Mouse (Mus musculus): ENCODE measurements around the gene Gm5244.

Gene Gm5244

DNA sequence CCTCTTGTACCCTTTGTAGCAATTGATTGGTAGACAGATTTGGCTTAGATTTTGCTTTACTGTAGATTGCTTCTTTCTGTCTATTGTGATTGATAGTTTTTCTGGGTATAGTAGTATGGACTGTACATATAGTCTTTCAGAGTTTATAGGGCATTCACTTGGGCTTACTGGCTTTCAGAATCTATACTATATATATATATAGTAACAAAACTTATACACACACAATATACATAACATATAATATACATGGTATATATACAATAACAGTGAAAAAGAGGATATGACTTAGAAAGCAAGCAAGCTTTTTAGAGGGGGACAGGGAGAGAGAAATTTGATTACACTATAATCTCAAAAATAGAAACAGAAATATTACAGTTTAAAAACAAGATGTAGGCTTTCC is at the start of gene Gm5244:
Gene Gm5244, plus strand, starts transcription at position 301 of the 400 bp plus-strand sequence.
- no peak for DNase-seq (ENCODE audit: low read depth, low spot score)

DNA sequence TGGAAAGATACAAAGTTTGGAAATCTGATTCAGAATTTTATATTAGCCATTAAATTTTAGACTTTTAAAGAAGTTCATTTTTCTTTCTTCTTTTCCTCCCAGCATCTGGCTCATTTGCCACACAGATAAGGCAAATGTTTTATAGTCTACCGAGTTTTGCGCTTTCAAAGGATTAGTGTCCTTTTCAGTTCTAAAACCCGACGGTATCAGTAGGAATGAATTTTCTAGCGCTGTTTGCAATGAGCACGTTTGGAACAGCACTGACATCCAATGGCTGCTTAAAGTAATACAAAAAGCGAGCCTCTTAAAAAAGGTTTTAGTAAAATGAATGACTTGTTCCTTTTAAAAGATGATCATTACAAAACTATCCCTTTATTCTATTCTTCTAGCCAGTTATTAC is 49.4 kb upstream of the Gm5244 start:
- peak; percentile 64 for DNase-seq (ENCODE audit: low read depth, low spot score)

DNA sequence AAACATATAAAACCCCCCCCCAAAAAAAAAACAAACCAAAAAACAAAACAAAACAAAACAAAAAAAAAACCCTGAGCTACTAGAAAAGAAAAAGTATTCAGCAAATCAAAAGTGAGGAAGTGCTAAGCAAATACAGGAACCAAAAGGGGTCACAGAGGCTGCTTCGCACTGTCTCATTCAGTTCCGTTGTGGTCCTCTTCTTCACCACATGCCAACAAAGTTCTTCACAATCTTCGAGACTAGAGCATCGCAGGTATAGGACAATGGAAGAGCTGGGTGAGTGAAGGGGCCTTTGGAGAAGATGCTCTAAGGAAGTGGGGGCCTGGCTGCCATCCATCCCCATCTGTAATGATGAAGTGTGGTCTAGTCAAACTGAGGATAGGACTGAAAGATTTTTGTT is 48.1 kb upstream of the Gm5244 start:
- no peak for DNase-seq (ENCODE audit: low read depth, low spot score)

DNA sequence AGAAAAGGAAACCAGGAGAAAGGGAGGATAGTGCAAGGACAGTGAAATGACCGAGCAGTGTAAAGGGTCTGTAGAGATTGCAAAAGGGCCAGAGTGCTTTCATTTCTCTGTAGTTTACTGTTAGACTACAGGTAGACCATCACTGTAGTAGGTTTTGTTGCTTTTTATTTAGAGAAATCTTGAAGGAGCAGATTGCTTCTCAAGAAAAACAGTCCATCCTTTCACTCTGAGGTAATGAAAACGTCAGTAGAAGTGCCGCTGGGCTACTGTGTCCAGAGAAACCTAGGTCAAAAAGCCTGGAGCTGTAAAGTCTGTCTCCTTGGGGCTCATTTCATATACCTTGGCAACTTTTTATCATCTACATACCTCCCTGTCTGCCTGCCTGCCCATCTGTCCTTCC is 47.4 kb upstream of the Gm5244 start:
- DNase-seq (ENCODE audit: low read depth, low spot score) = no peak

DNA sequence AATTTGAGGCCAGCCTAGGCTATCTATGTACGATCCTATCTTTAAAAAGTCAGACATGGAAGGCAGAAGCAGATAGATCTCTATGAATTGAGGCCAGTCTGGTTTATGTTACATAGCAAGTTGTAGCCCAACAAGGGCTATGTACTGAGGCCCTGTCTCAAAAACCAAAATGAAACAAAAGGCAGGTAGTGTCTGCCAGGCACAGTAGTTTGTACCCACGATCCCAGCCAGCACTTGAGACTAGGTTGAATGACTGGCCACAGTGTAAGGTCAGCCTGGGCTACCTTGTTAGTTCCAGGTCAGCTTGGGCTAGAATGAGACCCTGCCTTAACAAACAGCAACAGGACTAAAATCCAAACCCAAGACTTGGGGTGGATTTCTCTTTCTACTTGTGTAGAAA is 45.9 kb upstream of the Gm5244 start:
- no peak for DNase-seq (ENCODE audit: low read depth, low spot score)

GRCm38 (mm10) chr19:12801046-12801445 is 45.4 kb upstream of the Gm5244 start:
- DNase-seq (ENCODE audit: low read depth, low spot score) = no peak

DNA sequence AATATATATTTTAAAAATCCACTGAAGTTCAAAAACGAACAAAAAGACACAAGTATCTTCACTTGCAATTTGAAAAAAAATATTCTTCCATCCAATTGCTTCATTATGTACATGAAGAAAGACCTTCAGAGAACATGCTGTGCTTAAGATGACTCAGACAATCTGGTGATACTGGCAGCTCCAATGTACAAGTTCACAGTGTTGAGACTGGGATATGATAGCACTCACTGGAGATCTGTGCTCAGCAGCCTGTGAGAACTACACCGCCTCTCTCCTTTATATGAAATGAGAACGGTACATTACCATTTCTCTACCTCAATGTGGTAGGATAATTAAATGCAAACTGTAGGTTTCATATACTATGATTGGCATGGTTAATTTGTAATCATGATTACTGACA is 43.7 kb upstream of the Gm5244 start:
- DNase-seq (ENCODE audit: low read depth, low spot score) = peak; percentile 83

- DNase-seq (ENCODE audit: low read depth, low spot score) = no peak
Observed at GRCm38 (mm10) chr19:12804237-12804636, 42.2 kb upstream of the Gm5244 start.

- DNase-seq (ENCODE audit: low read depth, low spot score) = no peak
Observed at GRCm38 (mm10) chr19:12805730-12806129, 40.8 kb upstream of the Gm5244 start.

DNA sequence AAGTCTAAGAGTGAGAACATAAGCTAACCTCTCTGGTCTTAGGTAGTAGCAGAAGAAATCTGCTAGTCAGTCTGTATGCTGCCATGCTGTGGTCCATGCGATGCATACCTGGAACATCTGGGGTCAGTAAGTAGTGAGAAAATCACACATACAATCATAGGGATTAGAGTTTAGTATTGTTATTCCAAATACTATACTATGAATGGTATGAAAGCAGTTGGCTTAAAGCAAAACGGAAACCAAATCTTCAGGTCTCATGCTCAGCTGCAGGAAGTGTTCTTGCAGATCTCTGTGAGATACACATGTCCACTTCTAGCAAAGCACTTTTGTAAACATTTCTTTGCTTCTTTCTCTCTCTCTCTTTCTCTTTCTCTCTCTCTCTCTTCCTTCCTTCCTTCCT is 40.3 kb upstream of the Gm5244 start:
- no peak for DNase-seq (ENCODE audit: low read depth, low spot score)

GRCm38 (mm10) chr19:12812644-12813364 is 33.7 kb upstream of the Gm5244 start:
- DNase-seq (ENCODE audit: low read depth, low spot score) = no peak

DNA sequence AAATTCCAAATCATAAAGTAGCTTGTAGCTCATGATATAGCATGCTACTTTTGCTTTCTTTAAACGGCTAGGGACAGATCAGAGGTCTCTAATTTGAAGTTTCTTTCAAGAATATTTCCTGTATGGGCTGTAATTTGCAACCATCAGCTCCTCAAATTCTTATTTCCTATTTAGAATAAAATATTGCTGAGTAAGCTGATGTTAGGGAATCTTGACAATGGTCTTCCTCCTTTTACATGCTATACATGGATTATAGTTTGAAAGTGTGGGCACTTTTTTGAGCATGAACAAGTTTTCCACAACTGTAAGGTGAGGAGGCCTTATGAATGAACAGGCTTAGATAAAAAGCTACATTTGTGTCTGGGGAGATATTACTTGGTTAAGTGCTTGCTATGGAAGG is 32.6 kb upstream of the Gm5244 start:
- DNase-seq (ENCODE audit: low read depth, low spot score) = no peak

DNA sequence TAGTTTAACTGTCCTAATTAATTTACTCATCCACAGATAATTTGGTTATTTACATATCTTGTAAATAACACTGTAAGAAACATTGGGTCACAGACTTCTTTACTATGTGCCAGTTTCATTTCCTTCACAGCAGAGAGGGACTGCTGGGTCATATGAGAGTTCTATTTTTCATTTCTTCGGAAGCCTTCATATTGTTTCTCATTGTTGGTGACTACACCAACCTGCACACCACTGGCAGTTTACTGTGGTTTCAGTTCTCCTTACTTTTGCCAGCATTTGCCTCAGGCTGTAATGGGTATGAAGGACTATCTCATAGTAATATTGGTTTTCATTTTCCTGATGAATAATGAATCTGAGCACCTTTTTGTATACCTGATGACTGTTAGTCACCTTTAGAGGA is 28.0 kb upstream of the Gm5244 start:
- no peak for DNase-seq (ENCODE audit: low read depth, low spot score)

GRCm38 (mm10) chr19:12820383-12820782 is 26.1 kb upstream of the Gm5244 start:
- DNase-seq (ENCODE audit: low read depth, low spot score) = no peak

- no peak for DNase-seq (ENCODE audit: low read depth, low spot score)
Observed at GRCm38 (mm10) chr19:12824549-12824948, 21.9 kb upstream of the Gm5244 start.

DNA sequence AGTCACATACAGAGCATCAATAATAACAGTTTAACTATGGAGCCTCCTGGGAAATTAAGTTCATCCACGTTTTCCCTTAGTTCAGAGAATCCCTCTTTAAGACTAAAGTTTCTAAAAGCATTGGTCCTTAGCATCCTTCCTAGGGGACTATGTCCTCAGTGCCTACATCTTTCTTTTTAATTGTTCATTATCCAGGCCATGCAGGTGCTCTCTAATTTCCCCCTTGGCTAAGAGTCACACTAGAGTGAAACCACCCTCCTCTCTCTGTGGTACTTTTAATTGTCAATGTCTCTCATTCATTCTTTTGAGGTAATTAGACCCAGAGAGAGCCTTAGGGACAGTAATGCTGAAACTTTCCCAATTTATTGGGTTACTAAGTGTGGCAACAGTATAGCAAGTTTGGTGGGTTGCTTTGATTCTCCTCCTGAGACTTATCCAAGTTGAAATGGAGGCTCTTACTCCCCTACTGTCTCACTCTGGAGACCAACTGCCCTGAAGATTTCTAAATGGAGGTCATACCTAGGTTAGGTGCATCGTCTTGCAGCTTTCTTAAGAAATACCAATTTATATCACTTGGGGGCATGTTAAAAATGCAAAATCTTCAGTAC is 15.6 kb upstream of the Gm5244 start:
- no peak for DNase-seq (ENCODE audit: low read depth, low spot score)

DNA sequence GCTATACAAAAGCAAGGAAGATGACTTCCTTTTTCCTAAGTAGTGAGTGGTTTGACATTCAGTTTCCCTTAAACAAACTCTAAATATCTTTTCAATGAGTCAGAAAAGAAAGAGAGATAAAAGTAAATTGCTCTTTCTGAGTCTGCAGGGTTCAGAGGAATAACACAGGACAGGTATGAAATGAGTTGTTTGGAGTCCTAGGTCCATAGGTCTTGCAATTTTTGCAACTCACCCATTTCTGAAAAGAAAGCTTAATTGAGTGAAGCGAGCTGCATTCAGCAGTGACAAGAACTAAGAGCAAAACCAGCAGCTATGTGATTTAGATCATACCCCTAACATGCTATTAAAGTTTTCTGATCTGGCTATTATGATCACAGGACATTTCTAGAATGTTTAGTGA is 14.9 kb upstream of the Gm5244 start:
- DNase-seq (ENCODE audit: low read depth, low spot score) = no peak

GRCm38 (mm10) chr19:12833625-12834024 is 12.9 kb upstream of the Gm5244 start:
- peak; percentile 41 for DNase-seq (ENCODE audit: low read depth, low spot score)

DNA sequence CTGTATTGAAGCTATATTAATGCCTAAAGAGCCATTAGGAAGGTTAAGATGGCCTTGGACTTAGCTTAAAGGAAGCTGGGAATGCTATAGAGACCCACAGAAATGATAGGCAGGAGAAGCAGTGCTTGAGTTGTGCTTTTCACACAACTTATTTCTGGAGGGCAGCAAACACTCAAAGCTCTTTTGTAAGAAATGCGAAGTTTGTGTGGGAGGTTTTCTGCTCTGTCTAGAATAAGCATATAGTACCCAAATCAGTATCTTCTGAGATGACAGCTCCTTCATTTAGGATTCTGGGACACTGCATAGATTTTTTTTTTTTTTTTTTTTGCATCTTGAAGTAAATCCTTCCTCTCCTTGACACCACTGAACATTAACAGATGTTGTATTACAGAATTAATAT is 8.0 kb upstream of the Gm5244 start:
- DNase-seq (ENCODE audit: low read depth, low spot score) = no peak

- DNase-seq (ENCODE audit: low read depth, low spot score) = no peak
Observed at GRCm38 (mm10) chr19:12856983-12857382, 10.5 kb downstream of the Gm5244 start, which contains the start of gene Olfr1444. Gene Olfr1444 (plus strand): TSS chr19:12857283.

GRCm38 (mm10) chr19:12883555-12883954 is 37.1 kb downstream of the Gm5244 start, which contains the start of gene Olfr1445:
Gene Olfr1445 (plus strand): TSS chr19:12883855.
- DNase-seq (ENCODE audit: low read depth, low spot score) = no peak

DNA sequence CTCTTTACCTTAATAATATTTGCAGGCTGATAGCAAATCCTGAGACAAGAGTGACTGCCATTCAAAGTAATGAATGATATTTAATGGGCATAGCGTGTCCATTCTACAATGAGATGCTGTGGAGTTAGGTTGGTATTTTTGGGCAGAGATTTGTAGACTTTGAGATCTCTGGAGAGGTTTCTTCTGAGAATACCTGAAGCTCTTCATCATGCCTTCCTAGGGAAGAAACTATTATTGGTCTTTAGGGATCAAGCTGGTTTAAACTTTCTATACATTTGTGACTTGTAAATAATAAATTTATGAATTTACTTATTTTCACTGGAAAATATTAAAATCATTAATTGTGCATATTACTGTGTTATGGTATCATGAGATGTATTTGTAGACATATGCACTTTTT is 46.9 kb downstream of the Gm5244 start, which contains the start of gene Olfr1446:
Gene Olfr1446, minus strand, starts transcription at position 101 of the 400 bp plus-strand sequence.
- DNase-seq (ENCODE audit: low read depth, low spot score) = no peak
